Mouse (Mus musculus) small intestine, adult 2 months (tissue): ENCODE results near the gene Krt25.

Source experiments
- CTCF ChIP-seq: fragments of 200-500 bp; IDR thresholded peaks from 2 replicates; pipeline ENCODE4 v1.5.1; 2012; ENCODE audit warnings: low read depth, mild to moderate bottlenecking, control low read depth, inconsistent platforms, low read length, moderate library complexity, mixed read lengths; ENCODE audit not compliant: insufficient replicate concordance, insufficient read length; ENCODE audit errors: extremely low read depth
- POLR2A ChIP-seq: fragments of 200-500 bp; IDR thresholded peaks from 2 replicates; pipeline ENCODE4 v1.6.1; 2012; ENCODE audit warnings: low read depth, mild to moderate bottlenecking, control low read depth, inconsistent platforms, low read length, moderate library complexity

DNA sequence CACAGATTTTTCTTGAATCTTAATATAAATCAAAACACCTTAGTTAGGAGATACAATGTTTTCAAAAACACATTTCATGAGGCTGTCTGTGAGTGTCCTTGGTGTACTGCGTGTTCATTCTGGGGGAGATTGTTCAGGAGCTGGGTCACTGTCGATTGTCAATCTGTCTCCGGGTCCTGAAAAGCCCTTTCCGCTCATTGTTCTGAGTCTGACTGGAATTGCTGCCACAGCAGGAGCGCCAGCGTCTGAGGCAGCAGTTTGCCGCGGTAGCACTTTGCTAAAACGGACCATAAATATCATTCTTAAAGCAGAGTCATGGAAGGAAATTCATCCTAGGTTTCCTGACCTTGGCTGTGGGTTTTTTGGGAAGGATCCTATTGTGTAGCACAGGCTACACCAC lies 57.0 kb downstream of the Krt25 start:
- TF ChIP-seq POLR2A (no peak), CTCF (no peak)
